Mouse (Mus musculus) macrophage (primary cell): ENCODE measurements around the gene Bad. TPM values are rescaled to one million over a fixed set of nuclear protein-coding genes. Genes with fewer than 3 reads are reported as not detected.

Experiments used
- H3K27ac ChIP-seq: fragments of 350-480 bp; formaldehyde crosslinking; 2 replicates; pipeline ENCODE4 v1.9.0; 2021
- H3K36me3 ChIP-seq: fragments of 350-480 bp; formaldehyde crosslinking; 2 replicates; pipeline ENCODE4 v1.9.0; 2021; ENCODE audit errors: inconsistent target
- H3K4me3 ChIP-seq: fragments of 350-480 bp; formaldehyde crosslinking; 2 replicates; pipeline ENCODE4 v1.9.0; 2021; ENCODE audit errors: inconsistent target
- H3K79me2 ChIP-seq: fragments of 350-480 bp; formaldehyde crosslinking; 2 replicates; pipeline ENCODE4 v1.9.0; 2021; ENCODE audit errors: inconsistent target
- WGBS: methylation state at CpG from one replicate; pipeline ENCODE4 v1.1.7; 2026; ENCODE audit warnings: inconsistent platforms; ENCODE audit not compliant: missing documents; 5-methylcytosine and 5-hydroxymethylcytosine counted together
- polyA plus RNA-seq: library from polyadenylated mRNA; stranded (reverse); fragments of 250-400 nt; gene quantifications from 3 replicates; pipeline ENCODE4 v1.2.4, GENCODE M21; 2018; ENCODE audit warnings: inconsistent platforms

Bad gene
- polyA plus RNA-seq, 1 experiment from 2014 or later = 40.5 TPM

DNA sequence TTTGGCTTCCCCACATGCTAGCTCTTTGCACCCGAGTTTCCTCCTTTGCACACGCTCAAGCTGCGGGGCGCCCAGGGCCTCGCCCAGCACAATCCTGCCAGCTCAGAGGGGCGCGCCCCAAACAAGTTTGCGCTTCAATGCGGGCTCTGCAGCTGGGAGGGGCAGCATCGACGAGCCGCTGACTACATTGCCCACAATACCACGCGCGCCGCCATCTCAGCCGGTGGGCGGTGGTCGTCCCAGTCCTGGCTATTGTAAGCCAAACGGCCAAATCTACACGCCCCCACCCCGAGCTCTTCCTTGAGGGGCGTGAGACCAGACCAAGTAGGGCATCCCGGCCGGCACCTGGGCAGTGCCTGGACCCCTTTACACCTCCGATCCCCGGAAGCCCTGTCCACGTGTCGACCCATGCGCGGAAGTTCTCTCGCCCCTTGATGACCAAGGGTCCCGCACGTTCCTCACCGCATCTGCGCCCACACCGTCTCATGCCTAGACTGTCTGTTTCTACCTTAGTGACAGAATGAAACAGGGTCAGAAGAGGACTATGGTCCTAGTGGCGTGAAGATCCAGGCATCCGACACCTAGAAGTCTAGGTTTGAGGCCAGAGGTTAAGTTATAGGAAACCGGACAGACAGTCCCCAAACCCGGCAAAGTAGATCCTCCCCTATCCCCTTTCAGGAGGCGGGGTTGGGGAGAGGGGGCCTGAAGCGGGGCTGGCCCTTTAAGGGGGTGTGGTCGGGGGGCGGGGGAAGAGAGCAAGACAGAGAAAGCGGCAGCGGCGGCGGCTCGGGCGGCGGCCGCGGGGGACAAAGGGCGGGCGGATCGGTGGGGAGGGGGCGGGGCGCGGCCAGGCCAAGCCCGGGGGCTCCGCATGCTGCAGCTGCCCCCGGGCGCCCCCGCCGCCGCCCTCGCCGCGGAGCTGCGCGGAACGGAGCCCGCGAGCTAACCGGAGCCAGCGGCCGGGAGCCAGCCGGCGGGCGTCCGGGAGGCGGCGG, 32.8 kb downstream of the Bad start, which contains the start of gene Ppp1r14b:
Gene Ppp1r14b (plus strand): TSS at position 758 of the 995 bp plus-strand sequence.
- Histone ChIP-seq H3K27ac (peak within 1 kb of the TSS; percentile 73), H3K36me3 (0 out of 2 replicates have a peak, but pooled peaks cover 6% of the 10 kb centered on the region), H3K4me3 (peak within 1 kb of the TSS; percentile 89), H3K79me2 (peaks cover 41% of the 10 kb centered on the region)
- WGBS = under 1% methylated on average over 80 of the region's 84 CpGs

DNA sequence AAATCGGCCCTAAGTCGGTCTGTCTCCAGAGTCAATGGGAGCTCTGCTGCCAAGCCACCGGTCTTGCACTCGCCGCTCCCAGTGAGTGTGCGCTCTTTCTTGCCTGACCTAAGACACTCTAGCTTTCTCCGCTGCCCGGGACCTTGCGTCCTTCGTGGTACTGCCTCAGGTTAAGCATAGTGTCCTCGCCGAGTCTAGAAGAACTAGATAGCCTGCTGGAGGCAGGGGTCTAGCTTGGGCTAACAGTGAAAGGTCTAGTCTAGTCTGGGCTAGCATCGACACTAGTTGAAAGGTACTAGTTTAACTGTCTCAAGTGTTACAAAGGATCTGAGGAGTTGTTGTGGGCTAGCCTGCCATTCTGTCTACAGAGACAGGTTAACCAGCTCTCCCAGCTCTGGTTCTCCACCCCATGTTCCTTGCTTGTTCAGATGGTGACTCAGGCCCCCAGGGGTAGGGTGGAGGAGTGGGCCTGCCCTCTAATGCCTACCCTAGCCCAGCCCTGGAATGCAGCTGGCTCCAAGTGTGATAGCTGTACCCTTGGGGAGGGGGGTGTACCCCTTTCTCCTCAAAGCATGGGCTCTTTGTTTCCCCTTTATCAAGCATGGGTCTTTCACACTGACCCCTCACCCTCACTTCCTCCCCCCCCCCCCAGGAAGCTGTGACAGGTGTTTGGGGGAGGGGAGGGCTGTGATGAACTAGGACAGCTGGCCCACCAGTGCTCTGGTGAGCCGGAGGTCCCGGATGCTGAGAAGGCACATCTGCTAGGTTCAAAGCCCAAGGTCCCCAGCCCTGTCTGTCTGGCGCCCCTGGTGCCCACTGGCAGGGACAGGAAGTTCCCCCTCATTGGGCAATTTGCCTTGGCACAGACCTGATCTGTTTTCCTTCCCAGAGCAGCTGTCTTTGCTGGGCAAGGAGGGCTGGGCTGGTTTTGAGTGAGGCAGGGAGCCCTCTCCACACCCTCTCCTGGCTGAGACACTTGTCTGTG, 34.2 kb downstream of the Bad start, which contains the start of gene Plcb3:
Gene Plcb3 (minus strand): TSS at position 934 of the 985 bp plus-strand sequence.
- under 1% methylated on average over 16 of the region's 16 CpGs for WGBS
- peak within 1 kb of the TSS; percentile 73 for H3K27ac ChIP-seq
- peaks cover 41% of the 10 kb centered on the region for H3K79me2 ChIP-seq
- peak within 1 kb of the TSS; percentile 89 for H3K4me3 ChIP-seq
- H3K36me3 ChIP-seq = 0 out of 2 replicates have a peak, but pooled peaks cover 6% of the 10 kb centered on the region

DNA sequence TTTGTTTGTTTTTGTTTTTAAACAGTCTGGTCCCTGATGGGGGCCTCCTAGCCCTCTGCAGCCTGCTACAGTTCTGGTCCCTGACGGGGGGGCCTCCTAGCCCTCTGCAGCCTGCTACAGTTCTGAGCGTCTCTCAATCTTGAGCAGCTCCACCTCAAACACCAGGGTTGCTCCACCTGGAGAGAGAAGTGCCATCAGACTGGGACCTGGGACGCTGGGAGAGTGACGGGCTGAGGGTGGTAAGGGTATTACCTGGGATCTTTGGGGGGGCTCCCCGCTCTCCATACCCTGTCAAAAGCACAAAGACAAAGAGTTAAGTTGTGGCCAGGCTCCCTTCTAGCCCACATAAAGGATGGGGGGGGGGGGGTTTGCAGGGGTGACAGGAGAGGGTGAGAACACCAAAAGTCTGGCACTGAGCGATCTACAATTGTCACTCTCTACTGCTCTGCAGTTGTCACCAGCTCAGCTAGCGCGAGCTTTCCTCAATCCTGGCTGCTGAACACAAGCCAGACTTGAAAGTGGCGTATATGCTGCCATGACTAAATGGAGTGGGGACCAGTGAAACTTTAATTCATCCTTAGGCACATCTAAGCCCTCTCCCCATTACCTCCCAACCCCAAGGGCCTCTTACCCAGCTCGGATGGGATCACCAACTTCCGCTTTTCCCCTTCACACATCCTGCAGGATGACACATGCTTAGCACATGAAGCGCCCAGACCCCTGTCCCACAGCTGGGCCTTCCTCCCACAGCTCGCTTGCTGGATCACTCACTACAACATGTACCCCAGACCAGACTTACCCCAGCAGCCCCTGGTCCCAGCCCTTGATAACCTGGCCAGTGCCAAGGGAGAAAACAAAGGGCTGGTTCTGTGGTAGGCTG, 36.3 kb downstream of the Bad start:
- Histone ChIP-seq H3K79me2 (peaks cover 46% of the 10 kb centered on the region), H3K4me3 (no peak overlapping the region), H3K36me3 (0 out of 2 replicates have a peak, but pooled peaks cover 6% of the 10 kb centered on the region), H3K27ac (peak overlapping the region; percentile 70)
- 81% methylated on average over 11 of the region's 13 CpGs for WGBS

DNA sequence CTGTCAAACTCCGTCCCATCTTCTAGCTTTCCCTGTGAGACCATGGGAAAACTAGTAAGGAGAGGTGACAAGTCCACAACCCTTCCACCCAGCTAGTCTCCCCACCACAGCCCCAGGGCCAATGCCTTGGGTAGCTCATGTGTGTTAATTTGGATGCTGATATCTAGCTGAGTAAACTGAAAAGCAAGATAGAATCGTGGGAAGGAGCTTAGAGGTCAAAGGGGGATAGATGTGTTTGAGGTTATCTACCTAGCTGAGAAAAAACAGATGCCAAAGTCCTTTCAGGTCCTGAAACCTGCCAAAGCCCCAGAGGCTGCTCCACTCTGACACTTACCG, 36.9 kb downstream of the Bad start:
- H3K4me3 ChIP-seq = peak overlapping the region; percentile 60; the same call in 1 of the 2 replicates
- H3K79me2 ChIP-seq = peaks cover 46% of the 10 kb centered on the region
- WGBS = 69% methylated on average over 3 of the region's 3 CpGs
- H3K27ac ChIP-seq = peak overlapping the region; percentile 70
- H3K36me3 ChIP-seq = 0 out of 2 replicates have a peak, but pooled peaks cover 6% of the 10 kb centered on the region

DNA sequence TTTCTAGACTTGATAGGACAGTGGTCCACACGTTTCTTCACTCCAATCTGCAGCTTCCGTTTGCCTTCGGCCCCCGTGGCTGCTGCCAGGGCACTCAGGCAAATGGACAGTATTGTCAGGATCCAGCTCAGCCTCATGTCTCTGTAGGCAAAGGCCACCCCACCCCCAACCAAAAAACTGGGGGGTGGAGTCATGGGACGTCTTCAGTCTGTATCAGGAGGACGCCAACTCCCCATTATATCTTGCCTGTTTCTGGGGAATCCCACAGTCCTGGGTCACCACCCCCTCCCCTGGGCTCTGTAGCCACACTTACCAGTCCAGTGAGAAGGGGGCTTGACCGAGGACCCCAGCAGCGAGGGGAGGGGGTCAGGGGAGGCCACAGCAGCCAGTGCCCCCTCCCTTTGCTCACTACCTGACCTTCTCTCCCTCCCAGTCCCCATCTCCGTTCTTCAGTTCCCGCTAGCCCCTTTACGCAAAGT, 37.4 kb downstream of the Bad start:
- Histone ChIP-seq H3K27ac (peak overlapping the region; percentile 70), H3K36me3 (0 out of 2 replicates have a peak, but pooled peaks cover 6% of the 10 kb centered on the region), H3K4me3 (peak overlapping the region; percentile 60), H3K79me2 (peaks cover 46% of the 10 kb centered on the region)
- 30% methylated on average over 10 of the region's 11 CpGs for WGBS

DNA sequence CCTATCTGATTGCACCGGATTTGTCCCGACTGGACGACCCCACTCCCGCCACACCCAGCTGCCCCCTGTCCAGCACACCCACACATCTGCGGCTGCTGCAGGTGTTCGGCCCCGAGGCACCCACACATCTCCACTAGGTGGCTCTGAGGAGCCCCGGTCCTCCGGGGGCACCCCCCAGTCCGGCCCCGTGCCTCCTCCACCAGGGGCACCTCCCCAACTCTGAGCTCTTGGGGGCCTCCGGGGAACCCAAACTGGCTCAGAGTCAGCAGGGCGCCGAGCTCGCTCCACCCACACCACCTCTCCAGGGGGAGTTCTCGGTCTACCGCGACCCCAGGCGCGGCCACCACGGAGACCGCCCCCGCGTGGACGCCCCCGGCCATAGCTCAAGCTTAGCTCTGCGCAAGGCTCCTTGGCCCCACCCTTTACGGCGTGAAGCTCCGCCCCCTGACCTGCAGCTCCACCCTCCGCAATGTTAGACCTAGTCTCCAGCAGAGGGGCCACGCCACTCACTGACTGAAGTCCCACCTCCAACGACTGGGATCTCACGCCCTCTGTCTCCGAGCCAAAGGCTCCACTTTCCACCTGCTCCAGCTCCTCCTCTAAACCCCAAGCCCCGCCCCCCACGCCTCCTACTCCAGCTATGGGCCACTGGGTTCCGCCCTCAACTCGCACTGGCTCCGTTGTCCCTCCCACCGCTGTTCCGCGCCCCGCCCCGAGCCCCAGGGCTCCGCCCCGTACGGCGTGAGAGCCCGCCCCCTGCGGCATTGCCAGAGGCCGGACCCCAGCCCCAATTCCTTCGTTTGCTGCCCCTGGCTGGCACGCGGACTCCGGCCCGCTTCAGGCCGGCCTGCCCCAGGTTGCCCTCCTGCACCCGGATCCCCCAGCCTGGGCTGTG, 38.1 kb downstream of the Bad start:
- peak overlapping the region; percentile 60 for H3K4me3 ChIP-seq
- H3K79me2 ChIP-seq = peaks cover 46% of the 10 kb centered on the region
- H3K27ac ChIP-seq = peak overlapping the region; percentile 70
- WGBS = under 1% methylated on average over 57 of the region's 59 CpGs
- 0 out of 2 replicates have a peak, but pooled peaks cover 6% of the 10 kb centered on the region for H3K36me3 ChIP-seq

DNA sequence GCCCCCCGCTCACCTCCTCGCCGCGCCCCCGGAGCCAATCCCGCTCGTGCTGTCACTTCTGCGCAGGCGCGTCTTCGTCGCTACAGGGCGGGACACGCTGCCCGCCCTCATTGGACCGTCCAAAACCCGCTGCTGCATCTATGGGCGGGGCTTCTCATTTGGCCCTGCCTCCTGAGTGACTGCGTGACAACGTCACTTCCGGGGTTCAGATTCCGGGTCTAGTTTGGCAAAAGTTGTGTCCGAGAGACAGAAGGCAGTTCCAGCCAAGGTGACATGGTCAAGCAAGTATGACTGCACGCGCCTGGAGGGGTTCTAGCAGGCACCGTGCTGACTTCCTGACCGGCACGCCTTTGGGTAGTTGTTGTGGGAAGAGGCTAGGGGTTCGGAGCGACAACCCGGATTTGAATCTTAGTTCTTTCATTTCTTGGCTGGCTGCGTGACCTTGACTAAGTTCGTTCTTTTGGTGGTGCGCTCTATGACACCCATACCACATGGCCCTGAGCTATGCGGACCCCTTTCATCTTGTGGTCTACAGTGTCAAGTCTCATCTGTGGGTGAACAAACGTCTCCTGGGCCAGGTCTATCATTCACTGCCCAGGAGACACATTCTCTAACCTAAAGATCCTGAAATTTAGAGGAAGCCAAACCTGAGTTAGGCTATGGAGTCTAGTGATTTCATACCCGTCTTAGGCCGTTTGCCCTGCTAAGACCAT, 38.9 kb downstream of the Bad start, which contains the start of gene Fkbp2:
Gene Fkbp2 (minus strand): TSS at position 121 of the 713 bp plus-strand sequence.
- H3K36me3 ChIP-seq = 0 out of 2 replicates have a peak, but pooled peaks cover 6% of the 10 kb centered on the region
- peak within 1 kb of the TSS; percentile 74 for H3K4me3 ChIP-seq
- peaks cover 43% of the 10 kb centered on the region for H3K79me2 ChIP-seq
- peak within 1 kb of the TSS; percentile 77 for H3K27ac ChIP-seq
- under 1% methylated on average over 38 of the region's 38 CpGs for WGBS

DNA sequence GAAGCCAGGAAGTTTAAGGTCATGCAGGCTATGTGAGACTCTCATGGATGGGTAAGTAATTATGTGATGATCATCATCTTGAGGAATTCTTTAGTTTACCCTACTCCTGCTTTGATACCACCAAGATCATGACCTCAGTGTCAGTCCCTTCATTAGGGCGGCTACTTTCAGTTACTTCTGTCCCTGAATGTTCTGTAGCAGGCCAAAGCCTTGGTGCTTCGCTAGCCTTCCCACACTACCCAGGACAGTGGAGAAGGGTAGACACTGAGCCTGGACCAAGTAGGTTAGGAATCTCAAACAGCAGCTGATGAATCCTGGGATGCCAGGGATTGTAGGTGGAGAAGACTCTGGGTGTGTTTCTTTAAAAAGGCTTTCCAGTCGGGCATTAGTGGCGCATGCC, 39.8 kb downstream of the Bad start:
- peaks cover 41% of the 10 kb centered on the region for H3K79me2 ChIP-seq
- peak overlapping the region; percentile 77; the same call in 1 of the 2 replicates for H3K27ac ChIP-seq
- 0 out of 2 replicates have a peak, but pooled peaks cover 6% of the 10 kb centered on the region for H3K36me3 ChIP-seq
- 91% methylated on average over 4 of the region's 4 CpGs for WGBS
- H3K4me3 ChIP-seq = peak overlapping the region; percentile 74; the same call in 1 of the 2 replicates

DNA sequence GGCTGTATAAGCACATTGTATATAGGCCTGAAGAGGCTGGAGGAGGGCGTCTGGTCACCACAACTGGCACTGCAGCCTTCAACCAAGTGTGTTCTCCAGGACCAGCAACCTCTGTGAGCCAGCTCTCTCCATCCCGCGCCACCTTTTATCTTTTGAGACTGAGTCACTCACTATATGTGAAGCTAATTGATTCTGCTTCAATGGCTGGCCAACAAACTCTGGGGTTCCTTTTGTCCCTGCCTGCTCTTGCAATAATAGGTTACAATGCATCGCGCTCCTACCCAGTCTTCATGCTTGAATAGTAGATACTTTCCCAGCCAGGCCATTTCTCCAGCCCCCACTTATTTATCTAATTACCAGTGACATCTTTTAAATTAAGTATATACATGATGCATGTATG, 42.0 kb downstream of the Bad start:
- H3K36me3 ChIP-seq = no peaks in the 10 kb centered on the region
- 95% methylated on average over 5 of the region's 5 CpGs for WGBS
- no peak overlapping the region for H3K4me3 ChIP-seq
- H3K79me2 ChIP-seq = peaks cover 26% of the 10 kb centered on the region
- H3K27ac ChIP-seq = no peak overlapping the region

DNA sequence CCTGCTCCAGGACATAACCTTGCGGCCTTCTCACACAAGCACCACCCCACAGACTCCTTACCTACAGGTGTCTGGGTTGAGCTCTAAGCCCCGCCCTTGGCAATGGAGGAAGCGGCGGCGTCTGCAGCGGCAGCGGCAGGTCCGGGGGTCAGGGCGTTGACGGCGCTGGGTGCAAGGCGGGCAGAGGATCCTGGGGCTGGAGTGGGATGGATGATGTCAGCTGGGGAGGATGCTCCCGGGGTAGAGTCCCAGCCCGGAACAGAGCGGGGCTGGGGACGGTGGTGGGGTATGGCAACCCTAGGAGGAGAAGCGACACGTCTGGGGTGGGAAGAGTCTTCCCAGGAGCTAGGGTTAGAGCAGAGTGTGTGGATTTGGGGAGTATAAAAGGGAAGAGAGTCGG, 43.6 kb downstream of the Bad start:
- no peaks in the 10 kb centered on the region for H3K36me3 ChIP-seq
- no peak overlapping the region for H3K4me3 ChIP-seq
- WGBS = 96% methylated on average over 16 of the region's 19 CpGs
- peaks cover 17% of the 10 kb centered on the region for H3K79me2 ChIP-seq
- no peak overlapping the region for H3K27ac ChIP-seq

DNA sequence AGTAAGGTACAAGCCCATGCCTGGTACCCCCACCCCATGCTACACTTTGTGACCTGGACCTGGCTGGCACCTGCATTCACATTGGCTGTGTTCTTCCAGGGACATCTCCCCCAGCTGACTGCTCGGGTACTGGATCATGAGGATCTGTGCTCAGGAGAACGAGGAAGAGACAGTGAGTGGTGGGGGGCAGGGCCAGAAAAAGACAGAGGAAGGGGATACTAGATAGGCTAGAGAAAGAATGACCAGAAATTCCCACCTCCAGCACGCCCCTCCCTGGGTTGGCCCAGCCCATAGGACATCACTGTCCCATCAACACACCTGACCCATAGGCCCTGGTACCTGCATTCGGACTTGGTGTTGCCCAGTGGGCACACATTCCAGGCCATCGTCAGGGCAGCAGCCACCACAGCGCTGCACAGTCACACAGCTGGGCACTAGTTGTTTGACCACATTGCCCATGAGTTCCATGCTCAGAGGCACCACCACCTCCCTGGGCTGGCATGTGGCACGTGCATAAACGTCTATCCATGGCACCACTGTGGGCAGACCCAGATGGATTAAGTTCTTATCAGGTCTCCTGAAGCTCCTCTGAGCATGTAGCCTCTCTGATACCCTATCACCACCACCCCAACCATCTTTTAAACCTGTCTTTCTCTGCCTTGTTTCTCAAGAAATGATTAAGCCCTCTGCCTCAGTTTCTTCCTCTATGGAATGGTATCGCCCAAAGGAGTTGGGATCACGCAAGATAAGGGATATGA, 44.5 kb downstream of the Bad start:
- H3K4me3 ChIP-seq = peak overlapping the region; percentile 60
- 89% methylated on average over 10 of the region's 10 CpGs for WGBS
- H3K79me2 ChIP-seq = peaks cover 17% of the 10 kb centered on the region
- no peaks in the 10 kb centered on the region for H3K36me3 ChIP-seq
- peak overlapping the region; percentile 55 for H3K27ac ChIP-seq
